Mouse (Mus musculus): Measurements from ENCODE around the gene Vsig8.

Vsig8 gene

GRCm38 (mm10) chr1:172530544-172531220 is 25.1 kb upstream of the Vsig8 start:
- no peak for DNase-seq

GRCm38 (mm10) chr1:172532551-172532950 is 23.2 kb upstream of the Vsig8 start:
- no peak for DNase-seq

GRCm38 (mm10) chr1:172535116-172535515 is 20.6 kb upstream of the Vsig8 start:
- no peak for DNase-seq

GRCm38 (mm10) chr1:172539827-172540226 is 15.9 kb upstream of the Vsig8 start:
- no peak for DNase-seq

- DNase-seq = no peak
Measured at GRCm38 (mm10) chr1:172540283-172540820, 15.4 kb upstream of the Vsig8 start.

GRCm38 (mm10) chr1:172546062-172546461 is 9.7 kb upstream of the Vsig8 start:
- DNase-seq = no peak

- DNase-seq = no peak
Measured at GRCm38 (mm10) chr1:172548501-172548900, 7.2 kb upstream of the Vsig8 start.

GRCm38 (mm10) chr1:172549314-172549713 is 6.4 kb upstream of the Vsig8 start:
- DNase-seq = no peak

- no peak for DNase-seq
Measured at GRCm38 (mm10) chr1:172549717-172550116, 6.0 kb upstream of the Vsig8 start.

GRCm38 (mm10) chr1:172550551-172550951 is 5.2 kb upstream of the Vsig8 start:
- peak; percentile 50 for DNase-seq

GRCm38 (mm10) chr1:172551009-172551408 is 4.7 kb upstream of the Vsig8 start:
- DNase-seq = no peak

GRCm38 (mm10) chr1:172552623-172553022 is 3.1 kb upstream of the Vsig8 start:
- no peak for DNase-seq

- peak; percentile 84 for DNase-seq
Measured at GRCm38 (mm10) chr1:172562641-172563464, 7.1 kb downstream of the Vsig8 start.

GRCm38 (mm10) chr1:172563465-172563828 is 7.7 kb downstream of the Vsig8 start:
- no peak for DNase-seq

GRCm38 (mm10) chr1:172566131-172566530 is 10.4 kb downstream of the Vsig8 start:
- no peak for DNase-seq

- no peak for DNase-seq
Measured at GRCm38 (mm10) chr1:172567758-172568157, 12.0 kb downstream of the Vsig8 start.

GRCm38 (mm10) chr1:172580116-172580515 is 24.4 kb downstream of the Vsig8 start:
- no peak for DNase-seq

GRCm38 (mm10) chr1:172582436-172582835 is 26.7 kb downstream of the Vsig8 start:
- DNase-seq = no peak

- DNase-seq = no peak
Measured at GRCm38 (mm10) chr1:172584271-172584670, 28.5 kb downstream of the Vsig8 start.

GRCm38 (mm10) chr1:172585026-172585425 is 29.3 kb downstream of the Vsig8 start:
- no peak for DNase-seq

GRCm38 (mm10) chr1:172585612-172586567 is 30.2 kb downstream of the Vsig8 start:
- DNase-seq = no peak

GRCm38 (mm10) chr1:172590385-172590784 is 34.6 kb downstream of the Vsig8 start, which contains the start of gene Slamf8:
Slamf8 (minus strand) TSS chr1:172590568.
- peak; percentile 28 for DNase-seq

GRCm38 (mm10) chr1:172593321-172593720 is 37.6 kb downstream of the Vsig8 start:
- no peak for DNase-seq
